Mouse (Mus musculus): ENCODE data around the gene Mat1a. TPM values are rescaled to one million over a fixed set of nuclear protein-coding genes. Genes with fewer than 3 reads are reported as not detected.
A peak's percentile ranks its signal among the peaks of the same experiment; 100 is the strongest.

The Mat1a gene
- not detected for total RNA-seq (2021)
- long read RNA-seq, experiment 1, result 0 reads
- long read RNA-seq, experiment 2, result 0 reads

DNA sequence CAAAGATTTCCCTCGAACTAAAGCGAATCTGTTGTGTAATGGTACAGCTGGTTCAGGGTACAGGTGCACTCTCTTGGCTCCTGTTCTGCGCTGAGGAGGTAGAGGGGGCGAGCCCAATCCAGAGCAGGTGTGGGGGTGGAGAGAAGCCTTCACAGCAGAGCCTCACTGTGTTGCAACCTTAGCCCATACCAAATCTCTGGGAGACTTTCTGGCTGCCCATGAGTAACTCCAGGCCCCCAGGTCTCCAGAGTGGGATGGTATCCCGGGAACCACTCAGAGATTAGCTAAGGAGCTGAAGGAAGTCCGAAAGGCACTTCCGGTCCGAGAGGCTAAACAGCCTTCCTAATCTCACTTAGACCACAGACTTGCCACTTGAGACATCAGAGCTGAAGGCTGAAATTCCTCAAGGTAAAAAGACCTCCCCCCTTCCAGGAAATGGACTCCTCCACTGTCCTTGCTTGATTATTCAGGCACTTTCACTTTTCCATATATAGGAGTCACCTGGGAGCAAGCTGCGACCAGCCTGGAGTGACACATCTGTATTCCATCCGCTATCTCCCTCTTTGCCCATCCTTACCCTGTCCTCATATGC lies at the start of gene Mat1a:
TSS of gene Mat1a (plus strand) at position 183 of the 592 bp plus-strand sequence.
- intact Hi-C loops (cut with DNase I; ENCODE audit: low total_unique reads), result no loop called here
- DNase-seq, result no peak

DNA sequence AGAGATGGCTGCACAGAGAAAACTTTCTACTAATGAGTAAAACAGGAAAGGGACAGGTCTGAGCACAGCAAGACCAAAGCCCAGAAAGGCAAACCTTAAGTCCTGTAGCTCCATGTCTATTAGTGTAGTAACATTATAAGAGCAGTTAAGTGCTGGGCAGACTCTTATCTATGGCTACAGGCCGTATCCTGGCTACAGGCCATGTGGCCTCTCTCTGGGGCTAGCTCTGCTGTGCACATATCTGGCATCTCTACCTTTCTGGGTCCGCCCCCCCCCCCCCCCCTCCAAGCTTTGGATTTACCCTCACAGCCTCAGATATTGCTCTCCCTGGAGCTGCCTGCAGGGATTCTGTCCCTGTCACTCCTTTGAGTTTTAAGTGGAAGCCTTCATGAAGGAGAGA lies 39.7 kb upstream of the Mat1a start:
- intact Hi-C loops (cut with DNase I; ENCODE audit: low total_unique reads), result no loop called here
- DNase-seq, result no peak

DNA sequence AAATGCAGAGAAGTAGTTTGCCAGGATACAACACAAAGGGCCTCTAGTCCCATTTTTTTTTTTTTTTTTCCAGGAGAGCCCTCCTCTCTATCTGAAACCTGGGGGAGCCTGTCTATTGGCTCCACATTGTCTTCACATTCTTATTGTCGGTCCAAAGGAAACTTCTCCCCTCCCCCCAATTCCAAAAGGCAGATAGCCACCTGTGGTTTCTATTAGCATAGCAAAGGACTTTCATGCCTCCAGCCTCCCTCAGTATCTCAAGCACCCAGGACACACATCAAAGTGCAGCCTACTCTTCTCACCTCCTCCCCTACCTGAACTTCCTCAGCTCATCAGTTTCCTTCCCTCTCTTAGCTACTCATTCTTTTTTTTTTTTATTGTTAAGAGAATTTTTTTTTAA lies 38.4 kb upstream of the Mat1a start:
- intact Hi-C loops (cut with DNase I; ENCODE audit: low total_unique reads), result no loop called here
- DNase-seq, result no peak

DNA sequence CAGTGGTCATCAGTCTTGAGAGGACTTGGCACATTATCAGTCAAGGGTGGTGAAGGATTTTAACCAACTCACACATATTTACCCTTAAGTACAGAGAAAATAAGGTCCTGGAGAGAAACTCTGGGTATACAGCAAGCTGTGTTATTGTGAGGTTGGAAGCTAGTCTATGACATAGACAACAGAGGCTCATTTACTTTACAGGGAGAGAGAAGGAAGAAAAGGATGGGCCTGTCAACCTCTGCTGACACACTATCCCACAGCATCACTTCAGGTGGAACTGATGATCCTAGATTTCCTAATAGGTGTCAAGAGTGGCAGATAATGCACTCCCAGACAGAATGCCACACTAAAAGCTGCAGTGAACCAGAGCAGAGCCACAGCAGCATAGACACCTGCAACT lies 35.7 kb upstream of the Mat1a start, which contains the start of gene Dydc2:
TSS of gene Dydc2 (minus strand) at position 101 of the 400 bp plus-strand sequence.
- DNase-seq, result no peak
- intact Hi-C loops (cut with DNase I; ENCODE audit: low total_unique reads), result no loop called here

DNA sequence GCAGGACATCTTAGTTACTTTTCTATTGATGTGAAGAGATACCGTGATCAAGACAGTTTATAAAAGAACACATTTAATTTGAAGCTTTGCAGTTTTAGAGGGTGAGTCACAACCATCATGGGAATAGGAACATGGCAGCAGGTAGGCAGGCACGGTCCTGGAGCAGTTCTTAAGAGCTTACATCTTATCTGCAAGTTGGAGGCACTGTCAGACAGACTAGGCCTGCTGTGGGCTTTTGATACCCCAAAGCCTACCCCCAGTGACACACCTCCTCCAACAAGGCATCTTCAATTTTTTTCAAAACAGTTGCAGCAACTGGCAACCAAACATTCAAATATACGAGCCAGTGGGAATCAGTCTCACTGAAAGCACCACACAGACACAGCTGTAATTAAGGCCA lies 34.5 kb upstream of the Mat1a start:
- intact Hi-C loops (cut with DNase I; ENCODE audit: low total_unique reads), result no loop called here
- no peak for DNase-seq

DNA sequence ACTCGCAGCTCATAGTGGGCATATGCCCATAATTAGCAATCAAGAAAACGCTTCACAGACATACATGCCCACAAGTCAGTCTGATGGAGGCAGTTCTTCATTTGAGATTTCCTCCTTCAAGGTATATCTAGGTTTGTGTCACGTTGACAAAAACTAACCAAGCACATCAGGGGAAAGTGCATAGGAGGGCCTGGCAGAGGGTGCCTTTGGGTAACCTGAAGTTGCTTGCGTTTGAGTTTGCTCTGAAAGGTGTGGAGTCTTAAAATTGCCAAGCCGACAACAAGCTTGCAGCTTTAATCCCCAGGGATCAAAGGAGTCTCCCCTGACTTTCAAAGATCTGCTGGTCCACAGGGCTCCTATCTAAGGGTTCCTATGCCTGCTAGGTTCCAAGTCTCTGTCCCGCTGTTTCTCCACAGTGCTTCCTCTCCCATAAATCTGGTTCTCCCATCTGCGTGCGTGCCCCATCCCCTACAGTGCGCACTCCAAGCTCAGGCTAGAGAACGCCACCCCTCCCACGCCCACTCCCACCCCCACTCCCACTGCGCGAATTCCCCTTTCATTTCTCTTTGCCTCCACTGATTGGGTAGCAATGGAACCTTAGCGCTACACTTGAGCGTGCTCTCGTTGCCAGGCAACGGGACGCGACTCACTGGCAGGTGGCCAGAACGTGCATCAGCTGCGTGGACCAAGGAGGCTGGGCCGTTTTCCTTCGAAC lies 32.4 kb upstream of the Mat1a start, which contains the start of gene Dydc1:
TSS of gene Dydc1 (plus strand) at position 683 of the 715 bp plus-strand sequence.
- intact Hi-C loops (cut with DNase I; ENCODE audit: low total_unique reads), result no loop called here
- DNase-seq, result peak; percentile 37

DNA sequence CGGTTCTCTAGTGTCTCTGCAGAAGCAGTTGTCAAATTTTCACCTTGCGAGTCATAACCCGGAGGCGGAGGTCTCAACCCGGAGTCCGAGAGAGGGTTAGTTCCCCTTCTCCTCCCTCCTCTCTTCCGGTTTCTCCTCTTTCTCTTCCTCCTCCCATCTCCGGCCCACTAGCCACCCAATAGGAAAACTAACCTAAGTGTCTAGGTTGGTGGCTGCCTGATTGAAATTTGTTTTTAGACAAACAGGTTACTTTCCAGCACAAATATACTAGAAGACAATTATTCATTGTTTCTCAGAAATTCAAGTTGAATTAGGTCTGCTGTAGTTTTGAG lies 31.9 kb upstream of the Mat1a start:
- intact Hi-C loops (cut with DNase I; ENCODE audit: low total_unique reads), result no loop called here
- DNase-seq, result no peak

DNA sequence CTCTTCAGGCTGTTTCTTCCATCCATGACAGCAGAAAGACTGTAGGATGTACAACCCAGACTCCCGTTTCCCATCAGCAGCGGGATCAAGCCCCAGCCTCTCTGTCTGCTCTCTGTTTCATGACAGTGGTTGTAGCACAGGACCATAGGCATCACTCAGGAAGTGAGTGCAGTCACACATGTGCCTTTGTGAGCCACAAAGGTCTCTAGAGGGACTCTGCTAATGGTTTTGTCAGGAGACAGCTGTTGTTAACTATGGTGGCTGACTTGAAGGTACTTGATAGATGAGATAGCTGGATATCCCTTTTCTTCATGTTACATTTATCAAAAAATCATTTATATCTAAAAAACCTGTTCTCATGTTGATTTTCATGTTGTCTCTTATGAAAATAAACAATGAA lies 22.4 kb upstream of the Mat1a start:
- intact Hi-C loops (cut with DNase I; ENCODE audit: low total_unique reads), result no loop called here
- DNase-seq, result no peak

DNA sequence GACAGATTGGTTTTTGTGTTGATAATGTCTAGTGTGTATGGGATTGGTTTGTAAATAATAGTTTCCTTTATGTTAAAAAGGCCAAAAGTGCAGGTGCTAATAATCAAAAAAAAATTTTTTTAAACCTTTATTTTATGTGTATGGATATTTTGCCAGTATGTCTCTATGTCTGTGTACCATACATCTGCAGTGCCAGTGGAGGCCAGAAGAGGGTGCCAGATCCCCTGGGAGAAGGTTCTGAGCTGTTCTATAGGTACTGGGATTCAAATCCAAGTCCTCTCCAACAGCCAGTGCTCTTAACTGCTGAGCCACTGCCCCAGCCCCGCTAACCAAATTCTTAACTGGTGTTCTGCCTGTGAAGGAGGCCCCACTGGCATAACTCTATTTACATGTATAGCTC lies 17.3 kb upstream of the Mat1a start:
- intact Hi-C loops (cut with DNase I; ENCODE audit: low total_unique reads), result no loop called here
- DNase-seq, result no peak

DNA sequence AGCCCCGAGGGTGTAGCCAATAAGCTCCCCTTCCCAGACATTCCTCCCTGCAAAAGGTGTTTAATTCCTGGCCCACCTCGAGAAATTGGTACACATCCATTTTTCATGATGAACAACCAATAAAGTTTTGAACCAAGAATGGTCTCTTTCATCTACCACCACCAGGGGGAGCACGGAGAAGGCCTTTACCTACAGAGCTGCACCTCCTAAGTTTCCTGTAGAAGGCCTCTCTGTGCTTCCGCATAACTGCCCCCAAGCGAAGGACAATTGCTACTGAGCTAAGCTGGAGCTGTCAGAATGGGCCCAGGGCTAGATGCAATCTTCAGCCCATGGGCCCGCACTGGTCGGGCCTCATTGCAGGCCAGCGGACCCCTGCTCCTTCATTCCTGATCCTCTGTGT lies 14.1 kb upstream of the Mat1a start:
- intact Hi-C loops (cut with DNase I; ENCODE audit: low total_unique reads), result no loop called here
- DNase-seq, result no peak

DNA sequence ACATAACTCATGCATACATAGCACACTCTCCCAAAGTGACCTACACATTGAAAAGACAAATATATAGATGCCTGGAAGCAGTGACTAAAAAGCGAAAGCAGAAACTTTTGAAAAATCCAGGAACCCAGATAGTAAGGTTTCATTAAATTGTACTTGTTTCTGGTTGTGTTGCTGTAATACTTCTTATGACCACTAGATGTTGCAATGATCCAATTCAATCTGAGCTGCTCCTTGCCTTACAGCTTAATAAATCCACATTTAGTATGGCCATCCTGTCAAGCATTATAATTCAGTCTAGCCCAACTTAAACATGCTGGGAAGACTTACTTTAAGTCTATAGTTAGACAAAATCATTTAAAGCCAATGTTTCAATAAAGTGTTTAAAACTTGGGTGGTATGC lies 10.7 kb upstream of the Mat1a start:
- intact Hi-C loops (cut with DNase I; ENCODE audit: low total_unique reads), result no loop called here
- no peak for DNase-seq

DNA sequence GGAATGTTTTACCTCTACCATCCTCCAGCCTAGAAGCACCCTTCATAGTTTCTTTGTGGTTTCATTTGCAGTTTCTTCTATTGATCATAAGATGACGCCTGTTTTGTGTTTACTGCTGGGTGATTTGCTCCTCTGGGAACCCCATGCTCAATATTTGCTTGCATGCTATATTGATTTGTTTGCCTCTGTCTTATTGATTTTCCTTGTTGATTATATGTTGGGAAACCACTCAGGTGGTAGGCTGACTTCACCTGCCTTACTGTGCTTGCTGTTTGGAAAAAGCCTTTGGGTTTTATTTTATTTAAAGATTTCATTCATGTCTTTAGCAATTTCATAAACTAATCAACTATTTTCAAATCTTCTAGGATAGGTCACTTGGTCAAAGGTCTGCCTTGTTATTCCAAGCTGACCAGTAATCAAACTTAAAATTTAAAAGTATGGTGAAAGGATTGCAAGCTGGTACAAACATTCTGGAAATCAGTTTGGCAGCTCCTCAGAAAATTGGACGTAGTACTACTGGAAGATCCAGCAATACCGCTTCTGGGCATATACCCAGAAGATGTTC lies 8.5 kb upstream of the Mat1a start:
- intact Hi-C loops (cut with DNase I; ENCODE audit: low total_unique reads), result no loop called here
- no peak for DNase-seq

DNA sequence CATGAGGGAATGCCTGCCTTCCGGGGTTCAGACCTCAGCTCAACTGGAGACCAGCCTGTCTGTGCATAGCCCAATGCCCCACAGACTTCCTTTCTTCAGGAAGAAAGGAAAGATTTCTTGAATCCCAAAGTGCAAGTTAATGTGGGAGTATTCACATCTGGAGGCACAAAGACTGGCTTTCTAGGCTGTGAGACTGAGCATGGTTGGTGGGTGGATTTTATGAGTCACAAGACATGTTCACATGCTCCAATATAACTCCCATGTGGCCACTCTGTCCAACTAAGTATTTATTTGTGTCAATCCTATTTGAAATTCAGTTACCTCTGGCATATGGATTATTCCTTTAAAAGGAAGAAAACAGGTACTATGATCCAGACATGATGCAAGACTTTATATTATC lies 6.1 kb upstream of the Mat1a start:
- intact Hi-C loops (cut with DNase I; ENCODE audit: low total_unique reads), result no loop called here
- no peak for DNase-seq

DNA sequence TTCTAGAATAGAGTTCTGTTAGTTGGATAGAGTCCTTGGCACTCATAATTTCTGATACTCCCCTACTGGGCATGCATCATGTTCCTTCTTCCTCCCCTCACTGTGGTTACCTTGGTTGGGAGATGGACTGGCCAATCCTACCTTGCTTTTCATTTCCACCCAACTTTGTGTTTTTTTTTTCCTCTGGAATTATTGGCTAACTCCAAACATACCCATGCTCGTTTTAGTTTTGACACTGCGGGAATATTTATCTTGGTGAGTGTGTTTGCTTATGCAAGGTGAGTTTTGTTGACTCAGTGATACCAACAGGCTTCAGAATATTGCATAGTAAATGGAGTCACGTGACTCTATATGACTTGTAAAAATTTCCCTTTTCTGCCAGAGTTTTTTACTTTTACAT lies 4.1 kb upstream of the Mat1a start:
- DNase-seq, result no peak
- intact Hi-C loops (cut with DNase I; ENCODE audit: low total_unique reads), result no loop called here

DNA sequence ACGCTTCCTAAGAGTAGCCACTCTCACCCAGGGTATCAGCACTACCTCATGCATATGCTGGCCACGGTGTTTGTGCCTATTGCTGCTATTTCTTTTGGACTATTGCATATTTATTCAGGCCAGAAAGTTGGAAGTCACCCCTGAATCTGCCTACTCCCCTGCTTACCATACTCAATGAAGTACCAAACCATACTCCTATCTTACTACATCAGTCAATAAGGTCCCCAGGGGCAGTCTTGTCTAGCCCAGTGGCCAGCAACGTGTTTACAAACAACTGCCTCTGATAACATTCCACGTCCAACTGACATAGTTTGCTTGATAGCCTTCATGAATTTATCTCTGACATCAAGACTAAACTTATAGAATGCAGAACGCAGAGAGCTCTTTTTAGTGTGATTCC lies 3.6 kb upstream of the Mat1a start:
- intact Hi-C loops (cut with DNase I; ENCODE audit: low total_unique reads), result no loop called here

DNA sequence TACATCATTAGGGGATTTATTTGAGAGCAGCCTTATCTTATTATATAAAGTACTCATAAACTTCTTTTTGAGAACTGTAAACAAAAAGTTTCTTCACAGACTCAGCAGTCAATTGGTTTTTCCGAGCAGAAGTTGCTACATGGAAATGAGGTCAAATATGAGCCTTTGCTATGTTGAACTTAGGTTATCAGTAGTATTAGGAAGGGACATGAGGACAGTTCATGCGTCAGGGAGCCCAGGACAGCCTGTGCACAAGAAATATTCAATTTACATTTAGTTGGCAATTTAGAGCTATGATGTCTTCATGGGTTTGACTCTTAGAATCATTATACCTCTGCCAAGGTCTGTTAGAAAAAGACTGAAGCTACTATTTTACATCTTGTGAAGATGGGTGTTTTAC lies 2.6 kb upstream of the Mat1a start:
- intact Hi-C loops (cut with DNase I; ENCODE audit: low total_unique reads), result no loop called here
- DNase-seq, result no peak

More for the DNA sequence above, 3.6 kb upstream of the Mat1a start:
- no peak for DNase-seq

DNA sequence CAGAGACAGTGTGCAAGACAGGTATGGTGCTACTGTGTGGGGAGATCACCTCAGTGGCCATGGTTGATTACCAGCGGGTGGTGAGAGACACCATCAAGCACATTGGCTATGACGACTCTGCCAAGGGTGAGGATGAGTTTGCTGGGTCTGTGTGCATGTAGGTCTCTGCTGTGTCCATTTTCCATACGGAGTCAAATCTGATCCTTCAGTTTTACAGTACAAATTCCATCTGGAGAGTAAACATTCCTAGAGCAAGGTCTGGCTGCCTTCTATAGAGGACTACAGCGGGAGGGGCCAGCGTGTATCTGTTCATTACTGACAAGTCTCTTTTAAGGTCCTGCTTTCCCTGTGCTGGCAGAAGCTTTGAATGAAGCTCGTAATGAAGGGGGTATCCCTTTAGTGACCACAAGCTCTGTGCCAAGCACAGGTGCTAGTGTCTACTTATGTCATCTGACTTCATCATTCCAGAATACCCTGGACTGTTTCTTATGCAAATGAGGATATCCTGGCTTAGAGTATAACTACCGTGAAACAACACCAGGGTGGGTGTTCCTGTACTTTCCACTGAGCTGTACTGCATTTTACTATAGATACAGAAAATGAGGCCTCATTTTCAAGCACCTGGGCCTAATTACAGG lies 6.3 kb downstream of the Mat1a start:
- DNase-seq, result no peak
- intact Hi-C loops (cut with DNase I; ENCODE audit: low total_unique reads), result no loop called here

DNA sequence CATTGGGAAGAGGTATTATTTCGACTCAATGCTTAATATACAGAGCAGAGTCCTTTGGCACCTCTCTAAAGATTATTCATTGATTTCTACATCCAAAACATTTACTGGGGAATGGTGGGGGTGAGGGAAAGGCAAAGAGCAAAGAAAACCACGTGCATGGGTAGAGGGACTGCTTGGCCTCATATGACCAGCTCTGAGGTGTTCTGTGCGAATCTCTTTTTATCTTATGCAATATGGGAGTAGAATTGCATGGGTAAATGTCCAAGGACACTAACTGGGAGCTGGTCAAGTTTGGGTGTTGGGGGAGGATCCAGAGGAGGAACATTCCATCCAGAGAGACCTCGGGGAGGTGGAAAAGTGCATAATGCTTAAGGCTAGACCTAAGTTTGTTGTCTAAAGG lies 8.1 kb downstream of the Mat1a start:
- intact Hi-C loops (cut with DNase I; ENCODE audit: low total_unique reads), result no loop called here
- no peak for DNase-seq

DNA sequence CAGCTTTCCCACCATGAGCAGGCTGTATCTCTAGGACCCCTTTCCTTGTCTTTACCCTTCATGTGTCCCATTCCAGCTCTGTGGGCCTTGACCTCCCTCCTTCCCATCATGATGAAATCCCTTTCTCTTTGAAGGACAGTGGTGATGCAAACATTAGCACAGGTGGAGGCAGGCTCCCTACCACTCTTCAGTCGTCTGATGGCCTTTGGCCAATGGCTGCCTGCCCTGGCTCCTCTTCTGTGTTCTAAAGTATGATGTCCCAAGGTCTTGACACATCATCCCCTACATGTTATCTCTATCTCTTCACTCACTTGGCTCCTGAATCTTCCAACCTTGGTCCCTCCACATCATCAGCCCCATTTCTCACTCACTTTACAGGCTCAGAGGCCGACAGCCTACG lies 11.4 kb downstream of the Mat1a start:
- DNase-seq, result no peak
- intact Hi-C loops (cut with DNase I; ENCODE audit: low total_unique reads), result no loop called here

DNA sequence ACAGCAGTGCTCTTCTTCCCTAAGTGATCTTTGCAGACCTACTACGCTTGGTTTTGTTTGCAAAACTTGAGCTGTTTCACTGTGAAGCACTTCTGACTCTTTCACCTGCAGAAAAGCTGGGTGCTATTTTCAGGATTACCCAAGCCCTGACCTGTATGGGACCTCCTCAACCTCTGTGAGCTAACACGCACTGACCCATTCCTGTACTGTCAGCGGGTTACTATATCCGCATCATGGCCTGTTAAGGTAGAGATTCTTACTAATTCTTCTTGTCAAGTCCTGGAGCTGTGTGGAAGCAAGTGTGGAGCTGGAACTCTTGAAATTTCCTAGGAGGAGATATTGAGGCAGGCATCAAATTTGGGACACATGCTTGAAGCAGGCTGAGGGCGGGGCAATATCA lies 19.8 kb downstream of the Mat1a start:
- intact Hi-C loops (cut with DNase I; ENCODE audit: low total_unique reads), result no loop called here

DNA sequence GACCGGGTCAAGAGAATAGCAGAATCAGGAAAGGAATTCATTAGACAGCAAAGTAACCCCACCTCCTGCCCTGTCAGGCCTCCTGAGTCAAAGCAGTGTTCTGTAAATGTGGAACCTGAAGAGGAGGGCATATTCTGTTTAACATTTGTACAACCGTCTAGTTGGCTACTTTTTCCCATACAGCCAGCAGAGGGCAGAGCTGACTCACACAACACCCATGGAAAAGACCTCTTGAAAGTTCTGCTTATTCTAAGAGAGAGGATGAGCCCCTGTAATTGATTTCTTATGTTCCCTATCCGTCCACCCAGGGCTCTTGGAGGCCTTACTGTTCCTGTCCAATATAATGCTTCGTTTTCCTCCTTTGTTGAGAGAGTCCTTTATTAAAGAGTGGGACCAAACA lies 23.2 kb downstream of the Mat1a start:
- intact Hi-C loops (cut with DNase I; ENCODE audit: low total_unique reads), result no loop called here

More for the DNA sequence above, 19.8 kb downstream of the Mat1a start:
- no peak for DNase-seq

More for the DNA sequence above, 23.2 kb downstream of the Mat1a start:
- no peak for DNase-seq
